Mouse (Mus musculus) megakaryocyte, embryonic 14.5 days (primary cell): ENCODE data around the gene Nfib.

Experiments
- FLI1 ChIP-seq: IDR thresholded peaks from 2 replicates; pipeline ENCODE4 v1.6.1; 2012; ENCODE audit warnings: low read length, inconsistent platforms, mixed read lengths
- GATA1 ChIP-seq: IDR thresholded peaks from 3 replicates; pipeline ENCODE4 v1.6.1; 2012; ENCODE audit warnings: mixed read lengths, low read length, inconsistent platforms, borderline replicate concordance

GRCm38 (mm10) chr4:82302901-82303300 lies 402.6 kb downstream of the Nfib start:
- TF ChIP-seq GATA1 (no peak), FLI1 (no peak)
